Mouse (Mus musculus): ENCODE measurements around the gene Ulk2.
A peak's percentile ranks its signal among the peaks of the same experiment; 100 is the strongest.

Gene Ulk2

DNA sequence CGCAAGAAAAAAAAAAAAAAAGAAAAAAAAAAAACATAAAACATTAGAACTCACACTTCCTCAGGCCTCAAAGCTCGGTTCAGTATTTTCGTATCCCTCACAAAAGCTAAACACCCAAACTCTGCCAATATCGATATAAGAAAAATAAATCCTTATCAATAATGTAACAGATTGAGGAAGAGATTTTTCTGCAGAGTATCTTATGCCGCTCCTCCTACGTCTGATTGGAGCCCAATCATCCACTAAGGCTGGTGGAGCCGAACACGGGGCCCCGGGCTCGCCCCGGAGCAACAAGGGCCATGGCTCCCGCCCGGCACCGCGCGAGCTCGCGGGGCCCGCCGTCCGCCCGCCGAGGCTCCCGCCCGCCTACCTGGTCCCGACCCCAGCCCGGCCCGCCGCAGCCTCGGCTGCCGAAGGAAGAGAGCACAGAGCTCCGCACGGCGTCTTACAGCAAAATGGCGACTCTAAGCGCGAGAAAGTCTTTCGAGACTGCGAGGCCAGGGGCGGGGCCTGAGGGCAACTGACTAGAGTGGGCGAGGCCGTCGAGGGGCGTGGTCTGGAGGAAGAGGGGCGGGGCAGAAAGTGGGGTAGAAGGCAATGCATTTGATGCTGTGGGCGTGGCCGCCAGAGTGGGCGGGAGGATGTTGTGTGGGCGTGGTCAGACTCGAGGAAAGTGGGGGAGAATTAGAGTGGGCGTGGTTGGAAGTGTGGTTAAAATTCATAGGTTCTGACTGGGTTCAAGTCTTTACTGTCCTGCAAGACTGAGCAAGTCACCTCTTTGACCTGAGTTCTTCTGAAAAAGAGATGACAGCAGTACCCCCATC lies 93.1 kb downstream of the Ulk2 start, which contains the start of gene Prpsap2:
Gene Prpsap2 (minus strand): TSS at position 505 of the 824 bp plus-strand sequence.
- peak; percentile 99 for DNase-seq (ENCODE audit: low read depth)

DNA sequence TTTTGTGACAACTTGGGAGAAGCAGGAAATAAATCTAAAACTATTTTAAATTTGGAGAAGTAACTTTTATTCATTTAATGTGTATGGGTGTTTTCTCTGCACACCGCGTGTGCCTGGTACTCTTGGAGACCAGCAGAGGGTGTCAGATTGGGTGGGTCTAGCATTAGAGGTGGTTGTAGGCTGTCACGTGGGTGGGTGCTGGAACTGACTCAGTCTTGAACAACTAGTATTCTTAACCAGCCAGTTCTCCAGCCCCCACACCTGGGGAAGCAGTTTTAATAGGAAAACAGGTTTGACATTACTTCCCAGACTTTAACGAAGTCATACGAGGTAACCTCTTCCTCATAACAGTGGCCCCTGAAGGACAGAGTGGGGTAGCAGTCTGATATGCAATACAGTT lies 94.4 kb downstream of the Ulk2 start:
- DNase-seq (ENCODE audit: low read depth): peak; percentile 58

GRCm38 (mm10) chr11:61757151-61757550 lies 97.7 kb downstream of the Ulk2 start:
- DNase-seq (ENCODE audit: low read depth): no peak

- DNase-seq (ENCODE audit: low read depth): peak; percentile 40
Observed at GRCm38 (mm10) chr11:61751612-61752011, 103.3 kb downstream of the Ulk2 start.

GRCm38 (mm10) chr11:61747161-61747560 lies 107.7 kb downstream of the Ulk2 start:
- no peak for DNase-seq (ENCODE audit: low read depth)

- DNase-seq (ENCODE audit: low read depth): no peak
Observed at GRCm38 (mm10) chr11:61745781-61746180, 109.1 kb downstream of the Ulk2 start.

DNA sequence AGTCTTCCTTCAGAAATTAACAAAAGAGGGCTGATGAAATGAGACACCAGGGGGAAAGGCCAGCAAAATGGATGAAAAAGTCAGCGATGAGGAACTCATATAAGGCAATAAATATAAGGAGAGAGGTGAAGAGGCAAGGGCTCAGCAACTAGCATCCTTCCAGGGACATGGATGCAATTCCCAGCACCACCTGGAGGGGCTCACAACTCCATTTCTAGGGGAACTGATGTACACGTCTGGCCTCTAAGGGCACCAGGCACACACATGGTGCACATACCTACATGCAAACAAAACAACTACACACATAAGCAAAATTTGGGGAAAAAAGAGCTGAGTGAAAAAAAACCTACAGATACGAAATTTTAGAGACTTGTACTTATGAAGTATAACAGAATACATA lies 110.4 kb downstream of the Ulk2 start:
- DNase-seq (ENCODE audit: low read depth): no peak

- DNase-seq (ENCODE audit: low read depth): no peak
Observed at GRCm38 (mm10) chr11:61743768-61744167, 111.1 kb downstream of the Ulk2 start.

- DNase-seq (ENCODE audit: low read depth): no peak
Observed at GRCm38 (mm10) chr11:61740500-61740899, 114.4 kb downstream of the Ulk2 start.

DNA sequence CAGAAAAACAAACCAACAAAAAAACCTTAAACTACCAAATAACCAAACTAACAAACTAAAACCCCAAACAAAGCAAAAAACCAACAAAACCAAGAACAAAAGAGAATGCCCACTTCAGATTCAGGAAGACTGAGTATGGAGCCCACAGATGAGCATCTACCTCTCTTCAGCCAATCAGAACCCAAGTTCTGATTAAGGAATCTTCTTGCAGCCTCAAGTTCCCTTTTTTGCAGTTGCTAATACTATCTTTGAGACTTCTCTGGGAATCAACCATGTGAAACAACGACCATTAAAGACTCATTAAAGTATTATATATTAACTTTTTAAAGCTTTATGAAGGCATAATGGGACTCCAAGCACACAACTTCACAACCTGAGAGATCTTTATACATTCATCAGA lies 117.6 kb downstream of the Ulk2 start:
- DNase-seq (ENCODE audit: low read depth): no peak

GRCm38 (mm10) chr11:61732672-61733071 lies 122.2 kb downstream of the Ulk2 start:
- no peak for DNase-seq (ENCODE audit: low read depth)

GRCm38 (mm10) chr11:61728037-61728436 lies 126.8 kb downstream of the Ulk2 start:
- DNase-seq (ENCODE audit: low read depth): no peak
